Mouse (Mus musculus): Measurements from ENCODE around the gene Mllt3.

Gene Mllt3

GRCm38 (mm10) chr4:87944320-87944719 lies 88.8 kb downstream of the Mllt3 start:
- peak; percentile 33 for DNase-seq

DNA sequence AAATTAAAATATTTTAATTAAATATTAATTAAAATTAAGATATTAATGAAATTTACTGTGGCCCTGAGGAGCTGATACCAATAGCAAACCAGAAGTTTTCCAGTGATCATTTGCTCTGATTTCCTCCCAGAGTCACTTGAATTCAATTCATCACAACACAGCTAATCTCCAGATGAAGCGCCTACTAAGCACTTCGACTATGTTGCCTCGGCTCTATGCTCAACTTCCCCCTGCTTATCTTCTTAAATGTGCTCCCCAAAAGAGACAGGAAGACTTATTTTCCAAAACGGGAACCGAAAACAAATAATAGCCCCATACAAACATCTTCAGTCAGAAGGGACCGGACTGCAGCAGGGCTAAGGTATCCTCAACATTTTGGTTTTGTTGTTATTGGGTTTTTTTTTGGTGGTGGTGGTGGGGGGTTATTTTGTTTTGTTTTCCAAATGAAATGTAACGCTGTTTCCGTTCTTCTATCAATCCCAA lies 90.2 kb downstream of the Mllt3 start:
- no peak for DNase-seq

- no peak for DNase-seq
Measured at GRCm38 (mm10) chr4:87939474-87940154, 93.5 kb downstream of the Mllt3 start.

DNA sequence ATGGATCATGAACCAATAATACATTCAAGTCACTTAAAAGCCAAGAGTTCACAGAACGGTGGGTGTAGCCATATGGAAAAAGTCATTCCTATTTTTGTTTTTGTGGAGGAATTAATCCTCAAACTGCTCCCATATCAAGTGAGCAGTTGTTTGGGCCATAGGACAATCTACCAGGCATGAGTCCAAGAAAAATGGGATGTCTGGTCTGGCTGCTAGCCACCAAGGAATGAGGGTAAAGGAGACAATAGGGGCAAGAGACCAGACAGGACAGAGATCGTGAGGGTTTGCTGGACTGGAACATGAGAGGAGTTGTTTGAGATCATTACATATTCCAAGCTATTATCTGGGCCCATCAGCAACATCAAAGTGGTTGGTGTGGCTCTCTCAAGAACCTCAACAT lies 96.8 kb downstream of the Mllt3 start:
- DNase-seq: peak; percentile 66

DNA sequence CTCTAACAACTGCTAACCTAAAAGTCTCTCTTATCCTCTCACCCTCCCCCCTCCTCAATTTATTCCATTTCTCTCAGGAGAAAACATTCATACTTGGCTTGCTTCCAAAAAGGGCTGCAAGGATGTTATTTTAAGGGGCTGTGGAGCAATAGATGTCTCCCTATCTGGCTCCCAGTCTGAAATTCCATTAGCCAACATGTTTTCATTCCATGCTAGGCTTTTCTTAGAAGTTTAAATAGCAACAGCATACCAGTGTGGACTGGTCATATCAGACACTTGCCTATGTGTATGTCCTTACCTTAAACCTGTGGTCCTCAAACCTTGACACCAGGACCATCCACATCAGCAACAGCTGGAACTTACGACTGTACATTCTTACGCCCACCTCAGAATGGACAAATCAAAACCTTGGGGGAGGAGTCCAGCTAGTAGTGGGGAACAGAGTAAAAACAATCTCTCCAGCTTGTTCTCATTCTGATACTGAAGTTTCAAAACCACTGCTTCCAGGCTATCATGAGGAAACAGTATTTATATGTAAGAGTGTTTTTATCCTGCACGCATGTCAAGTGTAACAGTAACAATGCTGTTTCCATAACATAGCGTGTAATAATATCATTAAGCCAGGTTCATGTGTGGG lies 99.3 kb downstream of the Mllt3 start:
- no peak for DNase-seq

GRCm38 (mm10) chr4:87930356-87931245 lies 102.6 kb downstream of the Mllt3 start:
- DNase-seq: no peak

DNA sequence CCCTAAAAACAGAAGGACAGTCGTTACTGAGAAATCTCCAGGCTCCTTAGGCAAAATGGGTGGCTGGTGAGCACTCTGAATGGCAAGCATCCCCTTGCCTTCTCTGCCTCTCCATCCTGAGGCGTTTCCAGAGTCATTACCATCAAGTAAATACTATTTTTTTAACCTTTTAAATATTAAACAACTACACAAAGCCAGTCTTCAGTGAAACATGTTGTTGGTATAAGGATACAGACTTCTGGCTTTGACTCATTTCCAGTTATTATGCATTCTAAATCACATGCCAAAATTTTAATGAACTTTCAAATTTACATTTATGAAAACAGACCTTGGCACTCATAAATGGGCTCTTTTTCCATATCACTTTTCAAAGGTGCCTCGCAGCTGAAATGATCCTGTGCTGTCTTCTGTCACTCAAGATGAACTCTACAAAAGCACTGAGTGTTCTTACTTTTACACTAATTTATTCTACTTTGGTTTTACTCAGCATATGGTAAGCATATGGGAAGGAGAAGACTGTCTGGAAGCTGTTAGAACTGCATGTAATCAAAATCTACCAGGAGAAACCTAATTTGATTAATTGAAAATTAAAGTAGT lies 104.5 kb downstream of the Mllt3 start:
- no peak for DNase-seq

DNA sequence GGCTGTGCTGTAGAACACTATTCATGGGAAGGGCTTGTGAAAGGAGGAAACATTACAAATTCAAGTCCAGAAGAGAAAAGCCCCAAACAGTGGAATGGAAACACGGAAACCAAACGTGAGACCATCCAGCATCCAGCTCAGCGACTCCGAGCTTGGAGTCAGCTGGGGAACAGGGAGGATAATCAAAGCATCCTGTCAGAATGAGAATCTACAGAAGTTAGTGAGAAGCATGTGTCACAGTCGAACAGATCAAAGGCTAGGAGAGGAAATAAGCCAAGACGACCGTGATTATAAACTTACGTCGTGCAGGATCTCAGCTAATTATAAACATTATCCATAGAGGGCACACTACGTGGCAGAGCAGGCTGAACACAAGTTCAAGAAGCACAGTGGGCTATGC lies 105.8 kb downstream of the Mllt3 start:
- DNase-seq: no peak

DNA sequence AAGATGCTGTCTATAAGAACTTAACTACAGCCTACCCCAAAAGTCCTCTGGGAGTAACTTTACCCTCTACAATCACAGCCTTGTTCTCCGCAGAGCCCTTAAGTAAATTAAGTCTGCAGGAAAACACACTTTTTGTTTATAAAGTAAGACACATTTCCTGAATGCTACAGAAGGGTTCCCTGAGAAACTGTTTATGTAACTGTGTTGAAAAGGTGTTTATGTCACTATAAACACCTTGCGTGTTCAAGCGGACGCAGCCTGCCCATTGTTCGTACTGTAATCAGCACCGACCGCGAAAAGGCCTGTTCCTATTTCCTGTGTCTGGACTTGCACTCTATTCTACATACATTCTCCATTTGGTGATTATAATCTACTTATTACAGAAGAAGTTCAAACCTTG lies 112.5 kb downstream of the Mllt3 start:
- DNase-seq: no peak

DNA sequence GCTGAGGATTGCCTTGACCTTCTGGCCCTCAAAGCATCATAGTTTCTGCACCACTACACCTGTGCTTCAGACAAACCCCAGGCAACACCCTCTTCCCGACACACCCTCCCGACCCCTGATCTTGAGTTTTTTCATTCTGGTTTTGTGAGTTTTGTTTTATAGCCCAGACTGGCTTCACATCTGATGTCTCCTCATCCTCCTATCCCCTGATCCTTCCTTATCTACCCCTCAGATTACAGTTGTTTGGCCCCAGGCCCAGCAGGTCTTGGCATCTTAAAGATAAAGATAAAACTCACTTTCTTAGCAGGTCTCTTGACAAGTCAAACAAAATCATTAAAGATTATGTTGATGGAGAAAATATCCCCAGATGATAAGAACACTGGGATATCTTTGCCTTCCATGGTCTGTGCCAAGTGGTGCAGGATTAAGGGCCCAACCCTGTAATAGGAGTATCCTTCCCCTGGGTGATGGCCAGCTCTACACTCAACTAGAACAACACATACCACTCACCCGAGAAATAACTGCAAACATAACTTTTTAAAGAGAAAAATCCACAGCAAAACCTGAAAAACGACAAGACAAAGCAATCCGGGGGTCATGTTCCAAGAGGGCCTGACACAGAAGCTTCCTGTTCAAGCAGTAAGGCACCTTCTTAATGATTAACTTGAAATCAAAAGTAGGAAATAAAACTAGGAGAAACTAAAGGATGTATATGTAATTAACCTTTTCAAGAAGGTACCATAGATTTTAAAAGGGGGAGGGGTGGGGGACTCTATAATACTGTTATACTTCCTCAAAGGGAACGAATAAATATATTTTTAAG lies 121.8 kb downstream of the Mllt3 start:
- no peak for DNase-seq

DNA sequence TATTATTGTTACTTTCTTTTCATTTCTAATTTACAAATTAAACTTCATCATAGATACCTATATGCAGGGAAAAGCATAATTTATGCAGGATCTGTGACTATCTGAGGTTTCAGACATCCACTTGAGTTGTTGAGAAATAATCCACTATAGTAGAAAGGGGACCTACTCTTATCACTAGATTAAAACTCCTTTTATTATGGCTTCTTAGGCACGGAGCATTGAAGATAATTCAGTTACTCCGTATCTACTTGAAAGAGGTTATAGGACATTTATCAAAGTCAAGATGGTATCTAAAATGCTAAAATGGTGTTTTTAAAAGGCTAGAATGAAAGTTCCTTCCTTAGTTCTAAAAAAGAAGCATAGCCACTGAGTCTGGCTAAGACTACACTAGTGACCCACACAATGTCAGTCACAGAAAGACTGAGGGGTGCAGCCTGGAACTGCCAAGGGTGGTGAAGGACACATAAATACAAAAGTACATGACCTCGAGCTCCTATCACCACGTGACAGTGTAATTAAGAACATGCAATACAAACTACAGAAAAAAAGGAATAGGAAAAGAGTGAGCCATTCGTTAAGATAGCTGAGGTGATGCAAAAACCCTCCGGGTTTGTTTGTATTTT lies 127.9 kb downstream of the Mllt3 start:
- DNase-seq: no peak

GRCm38 (mm10) chr4:87904722-87905121 lies 128.4 kb downstream of the Mllt3 start:
- no peak for DNase-seq

DNA sequence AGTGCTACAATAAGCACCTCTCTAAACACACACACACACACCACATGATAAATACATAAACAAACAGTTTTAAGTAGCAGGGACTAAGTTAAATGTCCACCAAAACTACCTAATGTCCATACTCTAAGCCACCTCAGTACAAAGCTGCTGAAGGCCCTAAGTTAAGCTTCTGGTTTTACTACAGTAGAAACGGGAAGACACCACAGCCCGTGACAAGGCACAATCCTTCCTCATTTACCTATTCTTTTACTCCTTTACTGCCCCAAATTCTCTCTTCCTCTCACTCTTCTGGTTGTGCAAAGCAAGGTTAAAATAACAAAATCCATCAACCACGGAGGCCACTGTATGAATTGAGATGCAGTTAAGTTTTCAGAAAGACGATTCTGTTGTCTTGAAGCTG lies 130.6 kb downstream of the Mllt3 start:
- no peak for DNase-seq

GRCm38 (mm10) chr4:87901166-87901565 lies 132.0 kb downstream of the Mllt3 start:
- DNase-seq: peak; percentile 46

DNA sequence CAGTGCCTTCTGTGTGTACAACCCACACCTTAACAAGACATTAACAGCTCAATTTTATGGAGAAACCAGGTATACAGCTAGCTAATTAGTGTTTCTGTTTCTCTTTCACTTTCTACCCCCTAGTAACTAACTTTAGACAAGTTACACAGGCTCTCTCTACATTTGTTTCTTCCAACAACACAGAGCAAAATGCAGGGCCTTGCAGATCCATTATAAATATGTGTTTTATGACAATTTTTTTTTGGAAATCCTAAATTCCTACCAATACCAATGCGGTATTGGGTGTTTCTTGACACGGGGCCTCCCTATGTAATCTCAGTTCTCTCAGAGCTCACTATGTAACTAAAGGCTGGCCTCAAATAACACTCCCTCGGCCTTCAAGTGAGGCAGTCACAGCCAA lies 139.7 kb downstream of the Mllt3 start:
- DNase-seq: no peak

DNA sequence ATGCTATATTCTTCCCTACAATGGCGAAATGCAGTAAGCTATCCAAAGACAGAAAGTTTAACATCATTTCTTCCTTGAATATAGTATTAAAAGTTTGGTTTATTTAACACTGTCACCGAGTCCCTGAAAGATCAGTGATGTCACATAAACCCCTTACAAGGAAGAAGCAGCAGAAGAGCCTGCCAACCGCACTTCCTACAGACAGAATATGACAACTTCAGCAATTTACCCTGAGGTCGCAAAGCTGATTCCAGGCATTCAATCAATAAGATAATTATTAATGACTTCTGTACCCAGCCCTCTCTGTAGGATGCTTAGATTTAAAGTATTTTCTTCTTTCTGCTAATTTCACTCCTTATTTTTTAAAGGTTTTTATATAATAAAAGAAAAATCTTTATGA lies 140.2 kb downstream of the Mllt3 start:
- DNase-seq: no peak

GRCm38 (mm10) chr4:87883225-87883875 lies 149.8 kb downstream of the Mllt3 start:
- no peak for DNase-seq

DNA sequence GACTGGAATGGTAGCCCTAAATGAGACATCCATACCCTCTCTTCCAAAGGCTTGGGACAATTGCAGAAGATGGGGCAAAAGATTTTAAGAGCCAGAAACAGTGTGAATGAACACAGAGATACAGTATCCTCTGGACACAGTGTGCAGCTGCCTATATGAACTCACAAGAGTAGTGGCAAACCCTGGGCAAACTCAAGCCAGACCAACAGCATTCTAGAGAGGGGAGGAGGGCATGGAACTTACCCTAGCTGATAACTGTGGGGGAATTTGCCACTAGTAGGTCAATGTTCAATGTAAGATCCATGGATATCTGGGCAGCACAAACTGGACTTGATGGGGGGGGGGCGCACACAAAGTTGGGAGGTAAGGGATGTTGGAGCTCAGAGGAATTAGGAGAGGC lies 151.2 kb downstream of the Mllt3 start:
- no peak for DNase-seq

- DNase-seq: no peak
Measured at GRCm38 (mm10) chr4:87881583-87881982, 151.6 kb downstream of the Mllt3 start.

GRCm38 (mm10) chr4:87880297-87880696 lies 152.9 kb downstream of the Mllt3 start:
- DNase-seq: no peak

- DNase-seq: no peak
Measured at GRCm38 (mm10) chr4:87878701-87879100, 154.5 kb downstream of the Mllt3 start.
